Mouse (Mus musculus): ENCODE measurements around the gene Ifnlr1. TPM values are rescaled to one million over a fixed set of nuclear protein-coding genes. Genes with fewer than 3 reads are reported as not detected.

Ifnlr1 gene
- total and polyA plus RNA-seq, 3 experiments = 0.04 TPM; not detected in 2

DNA sequence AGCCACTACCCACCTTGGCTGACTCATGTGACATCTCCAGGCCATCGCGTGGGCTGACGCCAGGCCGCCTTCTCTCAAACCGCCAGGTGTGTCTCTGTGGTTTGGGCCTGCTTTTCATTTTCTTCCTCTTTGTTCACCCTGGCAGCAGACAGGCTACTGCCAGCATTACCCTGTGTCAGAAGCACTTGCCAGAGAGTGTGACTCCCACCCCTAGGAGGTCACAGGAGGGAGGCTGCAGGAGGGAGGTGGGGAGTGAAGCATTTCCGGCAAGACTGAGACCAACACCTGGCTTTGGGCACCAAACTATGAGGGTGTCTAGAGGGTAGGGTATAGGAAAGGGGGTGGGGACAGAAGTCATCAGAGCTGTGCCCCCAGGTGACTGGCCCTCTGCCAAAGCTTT is 21.4 kb upstream of the Ifnlr1 start:
- H3K4me2 ChIP-seq (ENCODE audit: insufficient read depth, low read depth, poor library complexity, severe bottlenecking) = no peak overlapping the region
- no peak for DNase-seq (ENCODE audit: extremely low read depth)
- H3K79me2 ChIP-seq (replicated peaks; ENCODE audit: control insufficient read depth, extremely low read depth, insufficient read depth, poor library complexity, severe bottlenecking) = no peaks in the 10 kb centered on the region
- dilution Hi-C loops (cut with MboI; ENCODE audit: extremely low pct_ligation_motif_present, extremely low pct_unique_long_range_greater_than_20kb, low sequenced_read_pairs) = no loop called here
- no peak overlapping the region for H3K4me3 ChIP-seq (replicated peaks in 1 of 3; ENCODE audit: low read depth in 2 of 3, low read length in 2 of 3, poor library complexity in 1 of 3)
- in situ Hi-C loops (cut with MboI; ENCODE audit: low pct_ligation_motif_present, low pct_unique_long_range_greater_than_20kb, low sequenced_read_pairs) = loop anchor here (5.0 kb wide), 2 partner anchors 152 to 282 kb away; no protein-coding TSS in a partner anchor
- peaks cover 2% of the 10 kb centered on the region for H3K9me3 ChIP-seq (replicated peaks; ENCODE audit: low read length)
- H3K27me3 ChIP-seq (replicated peaks) = peaks cover 15% of the 10 kb centered on the region
- peaks cover 0 to 37% of the 10 kb centered on the region in 2 experiments; a peak in 2 of 4 replicates for H3K4me1 ChIP-seq (ENCODE audit: control insufficient read depth in 1 of 2, insufficient read depth in 2 of 2)
- TF ChIP-seq BHLHE40 (IDR thresholded peaks at IDR 0.05; ENCODE audit: low read depth, low read length) (peak; percentile 38; the same call in 1 of the 2 replicates), E2F4 (IDR thresholded peaks at IDR 0.05; ENCODE audit: insufficient replicate concordance, low read depth, low read length) (no peak), MAFK (IDR thresholded peaks at IDR 0.05; ENCODE audit: insufficient replicate concordance, low read length) (no peak)
- no peaks in the 10 kb centered on the region for H3K36me3 ChIP-seq (replicated peaks in 1 of 2; ENCODE audit: control insufficient read depth in 1 of 2, insufficient read depth in 1 of 2, low read length in 1 of 2)
- no peak overlapping the region for H3K27ac ChIP-seq (ENCODE audit: insufficient read depth, low read depth)
- H3K9ac ChIP-seq (ENCODE audit: insufficient read depth, low read depth) = no peak overlapping the region

DNA sequence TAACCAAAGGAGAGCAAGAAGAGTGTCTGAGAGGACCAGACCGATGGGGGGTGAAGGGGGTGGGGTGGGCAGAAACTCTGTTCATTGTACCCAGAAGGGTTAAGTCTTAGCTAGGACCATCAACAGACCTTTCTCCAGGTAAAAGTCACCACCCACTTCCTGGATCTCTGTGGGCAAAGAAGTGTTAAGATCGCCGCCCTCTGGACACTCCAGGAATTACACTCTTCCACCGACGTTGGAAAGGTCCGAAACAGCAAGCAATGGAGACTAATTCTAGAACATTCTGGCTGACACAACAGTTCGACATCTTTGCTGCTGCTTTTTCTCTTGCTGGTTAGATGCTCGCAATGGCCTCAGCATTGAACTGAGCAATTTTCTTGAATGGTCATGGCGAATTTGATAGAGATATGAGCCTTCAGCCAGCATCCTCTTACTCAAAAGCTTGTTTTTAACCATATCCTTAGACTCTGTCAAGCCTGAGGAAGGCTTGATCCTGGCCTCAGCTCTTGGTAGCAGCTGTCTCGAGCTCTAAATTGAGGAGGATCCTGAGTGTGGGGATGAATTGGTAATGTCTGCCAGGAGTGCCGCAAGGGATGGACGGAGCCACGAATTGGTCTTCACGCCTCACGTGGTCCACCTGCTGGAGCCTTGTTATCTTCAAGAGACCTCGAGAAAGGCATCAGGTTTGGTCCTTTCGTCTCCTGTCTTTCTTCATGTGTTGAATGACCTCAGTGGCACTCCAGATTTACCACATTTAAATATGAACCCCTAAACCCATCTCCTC is 19.7 kb upstream of the Ifnlr1 start:
- Histone ChIP-seq H3K27me3 (replicated peaks) (peaks cover 27% of the 10 kb centered on the region), H3K4me3 (replicated peaks in 1 of 3; ENCODE audit: low read depth in 2 of 3, low read length in 2 of 3, poor library complexity in 1 of 3) (no peak overlapping the region), H3K9me3 (replicated peaks; ENCODE audit: low read length) (peaks cover 2% of the 10 kb centered on the region), H3K27ac (ENCODE audit: insufficient read depth, low read depth) (no peak overlapping the region), H3K4me1 (ENCODE audit: control insufficient read depth in 1 of 2, insufficient read depth in 2 of 2) (peaks cover 0 to 32% of the 10 kb centered on the region in 2 experiments; a peak in 2 of 4 replicates), H3K36me3 (replicated peaks in 1 of 2; ENCODE audit: control insufficient read depth in 1 of 2, insufficient read depth in 1 of 2, low read length in 1 of 2) (no peaks in the 10 kb centered on the region), H3K4me2 (ENCODE audit: insufficient read depth, low read depth, poor library complexity, severe bottlenecking) (peak overlapping the region; percentile 46), H3K79me2 (replicated peaks; ENCODE audit: control insufficient read depth, extremely low read depth, insufficient read depth, poor library complexity, severe bottlenecking) (no peaks in the 10 kb centered on the region), H3K9ac (ENCODE audit: insufficient read depth, low read depth) (no peak overlapping the region)
- peak; percentile 61 for DNase-seq (ENCODE audit: extremely low read depth)
- in situ Hi-C loops (cut with MboI; ENCODE audit: low pct_ligation_motif_present, low pct_unique_long_range_greater_than_20kb, low sequenced_read_pairs) = loop anchor here (5.0 kb wide), 1 partner anchor 154 kb away; no protein-coding TSS in a partner anchor
- dilution Hi-C loops (cut with MboI; ENCODE audit: extremely low pct_ligation_motif_present, extremely low pct_unique_long_range_greater_than_20kb, low sequenced_read_pairs) = no loop called here
- peak; percentile 8; the same call in 1 of the 2 replicates for TF ChIP-seq ZC3H11A (IDR thresholded peaks at IDR 0.05; ENCODE audit: low read depth, low read length)
- no peak for TF ChIP-seq MAFK (IDR thresholded peaks at IDR 0.05; ENCODE audit: insufficient replicate concordance, low read length)
- TF ChIP-seq JUND (conservative IDR thresholded peaks at IDR 0.05; ENCODE audit: low read depth, low read length) = no peak
- no peak for TF ChIP-seq EP300 (IDR thresholded peaks at IDR 0.05; ENCODE audit: low read length)
- no peak for TF ChIP-seq MXI1 (IDR thresholded peaks at IDR 0.05; ENCODE audit: low read depth, low read length)
- peak; percentile 29 for TF ChIP-seq USF1 (IDR thresholded peaks at IDR 0.05; ENCODE audit: low read depth, low read length)
- peak; percentile 26; the same call in 1 of the 2 replicates for TF ChIP-seq USF2 (conservative IDR thresholded peaks at IDR 0.05; ENCODE audit: low read depth, low read length)
- no peak for TF ChIP-seq SIN3A (IDR thresholded peaks at IDR 0.05; ENCODE audit: low read length)
- peak; percentile 45; the same call in 1 of the 2 replicates for TF ChIP-seq MAX (IDR thresholded peaks at IDR 0.05; ENCODE audit: low read length)
- TF ChIP-seq RAD21 (IDR thresholded peaks at IDR 0.05; ENCODE audit: low read depth, low read length) = peak; percentile 73
- no peak for TF ChIP-seq GABPA (IDR thresholded peaks at IDR 0.05; ENCODE audit: insufficient replicate concordance, low read depth, low read length)
- TF ChIP-seq SMC3 (IDR thresholded peaks at IDR 0.05; ENCODE audit: low read depth, low read length) = peak; percentile 87
- no peak for TF ChIP-seq MYC (IDR thresholded peaks at IDR 0.05; ENCODE audit: low read depth, low read length)
- peak; percentile 81 to 92 for TF ChIP-seq CTCF (conservative IDR thresholded peaks at IDR 0.05 in 1 of 2, IDR thresholded peaks at IDR 0.05 in 1 of 2; ENCODE audit: low read depth in 2 of 2, low read length in 2 of 2)
- TF ChIP-seq JUN (IDR thresholded peaks at IDR 0.05; ENCODE audit: insufficient read depth, low read depth, low read length) = no peak
- TF ChIP-seq HCFC1 (IDR thresholded peaks at IDR 0.05; ENCODE audit: low read depth, low read length) = no peak
- no peak for TF ChIP-seq PAX5 (IDR thresholded peaks at IDR 0.05; ENCODE audit: low read length)
- TF ChIP-seq CHD1 (IDR thresholded peaks at IDR 0.05; ENCODE audit: low read depth, low read length) = no peak
- TF ChIP-seq MAZ (IDR thresholded peaks at IDR 0.05; ENCODE audit: low read depth, low read length) = no peak
- TF ChIP-seq E2F4 (IDR thresholded peaks at IDR 0.05; ENCODE audit: insufficient replicate concordance, low read depth, low read length) = no peak
- no peak for TF ChIP-seq NELFE (IDR thresholded peaks at IDR 0.05; ENCODE audit: low read depth, low read length)
- peak; percentile 87 for TF ChIP-seq ELF1 (IDR thresholded peaks at IDR 0.05; ENCODE audit: low read depth, low read length)
- no peak for TF ChIP-seq TBP (conservative IDR thresholded peaks at IDR 0.05; ENCODE audit: low read depth, low read length)
- no peak for TF ChIP-seq MEF2A (IDR thresholded peaks at IDR 0.05; ENCODE audit: borderline replicate concordance, low read depth, low read length)
- TF ChIP-seq TCF12 (IDR thresholded peaks at IDR 0.05; ENCODE audit: low read depth, low read length) = no peak
- no peak for TF ChIP-seq ZKSCAN1 (IDR thresholded peaks at IDR 0.05; ENCODE audit: borderline replicate concordance, low read depth, low read length)
- TF ChIP-seq NRF1 (IDR thresholded peaks at IDR 0.05; ENCODE audit: low read depth, low read length) = no peak
- no peak for TF ChIP-seq BHLHE40 (IDR thresholded peaks at IDR 0.05; ENCODE audit: low read depth, low read length)
- TF ChIP-seq ETS1 (conservative IDR thresholded peaks at IDR 0.05; ENCODE audit: low read depth, low read length) = no peak
- TF ChIP-seq RCOR1 (conservative IDR thresholded peaks at IDR 0.05; ENCODE audit: low read depth, low read length) = no peak

Measured in CH12.LX (cell line).